Comparison of ENCODE assay signal across 9 mouse cellular contexts in the genomic region with DNA sequence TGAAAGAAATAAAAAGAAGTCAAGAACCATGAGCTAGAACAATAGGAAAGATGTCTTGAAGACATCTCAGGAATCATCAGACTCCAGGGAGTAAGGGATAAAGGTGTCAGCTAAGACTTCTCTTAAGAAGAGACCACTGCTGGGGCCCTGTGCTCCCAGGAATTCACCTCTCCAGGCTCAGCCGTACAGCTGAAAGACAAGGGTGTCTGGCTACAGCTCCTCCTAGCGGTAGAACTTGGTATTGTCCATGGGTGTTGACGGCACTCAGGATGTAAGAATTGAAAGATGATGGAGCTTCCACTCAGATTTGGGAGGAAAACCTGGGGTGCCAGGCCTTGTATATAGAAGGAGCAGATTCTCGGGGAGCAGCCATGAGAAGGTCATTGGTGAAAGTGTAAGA. TPM values are rescaled to one million over a fixed set of nuclear protein-coding genes. Genes with fewer than 3 reads are reported as not detected.
DNase-seq lines count a peak whose midpoint lies in the region; ATAC-seq and TF ChIP-seq lines count a peak whose summit lies in the region.
"Had no signal": no experiment of that assay in that cellular context is flagged by ENCODE, and none has a peak within 500 bp of the region (broad histone marks: within the 10 kb centered on the region; RNA-seq: fewer than 3 reads in every experiment).

No protein-coding gene starts in this region.

- no peak overlapping the region for H3K9ac ChIP-seq in CH12.LX (ENCODE audit: insufficient read depth, low read depth)
- no peak overlapping the region for H3K9ac ChIP-seq in lung, postnatal 0 days (replicated peaks; ENCODE audit: low read depth)
- H3K9ac ChIP-seq: hindbrain, embryonic 15.5 days had no signal

- no peaks in the 10 kb centered on the region for H3K9me3 ChIP-seq in CH12.LX (replicated peaks; ENCODE audit: low read length)
- H3K9me3 ChIP-seq in lung, postnatal 0 days (ENCODE audit: low read length), result no peaks in the 10 kb centered on the region
- H3K9me3 ChIP-seq: hindbrain, embryonic 15.5 days had no signal

- no peaks in the 10 kb centered on the region for H3K36me3 ChIP-seq in CH12.LX (replicated peaks in 1 of 2; ENCODE audit: control insufficient read depth in 1 of 2, insufficient read depth in 1 of 2, low read length in 1 of 2)
- no peaks in the 10 kb centered on the region for H3K36me3 ChIP-seq in lung, postnatal 0 days (ENCODE audit: insufficient read depth, low read length)
- H3K36me3 ChIP-seq: hindbrain, embryonic 15.5 days had no signal

- 3% methylated on average over 4 of the region's 4 CpGs for WGBS in lung, postnatal 0 days

- 0 out of 2 replicates have a peak, but pooled peaks have one; percentile 30 for ATAC-seq in lung, postnatal 0 days

- TF ChIP-seq POLR2A in CH12.LX (IDR thresholded peaks at IDR 0.05; ENCODE audit: low read depth, low read length), result no peak
- TF ChIP-seq POLR2A in brain, embryonic 14.5 days (IDR thresholded peaks at IDR 0.05; ENCODE audit: borderline replicate concordance, extremely low read depth, insufficient read depth, insufficient read length, poor library complexity, severe bottlenecking), result no peak

- no peak overlapping the region for H3K4me3 ChIP-seq in CH12.LX (replicated peaks in 1 of 3; ENCODE audit: low read depth in 2 of 3, low read length in 2 of 3, poor library complexity in 1 of 3)
- H3K4me3 ChIP-seq in lung, postnatal 0 days (ENCODE audit: low read depth, low read length), result no peak overlapping the region
- H3K4me3 ChIP-seq: hindbrain, embryonic 15.5 days had no signal

- H3K4me2 ChIP-seq in CH12.LX (ENCODE audit: insufficient read depth, low read depth, poor library complexity, severe bottlenecking), result no peak overlapping the region
- no peak overlapping the region for H3K4me2 ChIP-seq in lung, postnatal 0 days (replicated peaks; ENCODE audit: low read depth, low read length)
- H3K4me2 ChIP-seq: hindbrain, embryonic 15.5 days had no signal

- in situ Hi-C loops in CH12.LX (cut with MboI; ENCODE audit: low pct_ligation_motif_present, low pct_unique_long_range_greater_than_20kb, low sequenced_read_pairs), result no loop called here

- no peak overlapping the region for H3K27ac ChIP-seq in CH12.LX (ENCODE audit: insufficient read depth, low read depth)
- no peak overlapping the region for H3K27ac ChIP-seq in lung, postnatal 0 days (ENCODE audit: low read length)
- H3K27ac ChIP-seq: hindbrain, embryonic 15.5 days had no signal

- no peaks in the 10 kb centered on the region for H3K79me2 ChIP-seq in CH12.LX (replicated peaks; ENCODE audit: control insufficient read depth, extremely low read depth, insufficient read depth, poor library complexity, severe bottlenecking)

- TF ChIP-seq EP300 in CH12.LX (IDR thresholded peaks at IDR 0.05; ENCODE audit: low read length), result no peak
- TF ChIP-seq EP300 in lung, postnatal 0 days (IDR thresholded peaks at IDR 0.05), result no peak

- dilution Hi-C loops in CH12.LX (cut with MboI; ENCODE audit: extremely low pct_ligation_motif_present, extremely low pct_unique_long_range_greater_than_20kb, low sequenced_read_pairs), result no loop called here

- peaks cover 0 to 8% of the 10 kb centered on the region in 2 experiments; a peak in 1 of 4 replicates for H3K4me1 ChIP-seq in CH12.LX (ENCODE audit: control insufficient read depth in 1 of 2, insufficient read depth in 2 of 2)
- no peaks in the 10 kb centered on the region for H3K4me1 ChIP-seq in lung, postnatal 0 days (ENCODE audit: insufficient read depth, low read depth, low read length)
- H3K4me1 ChIP-seq: hindbrain, embryonic 15.5 days had no signal

- TF ChIP-seq CTCF in CH12.LX (conservative IDR thresholded peaks at IDR 0.05 in 1 of 2, IDR thresholded peaks at IDR 0.05 in 1 of 2; ENCODE audit: low read depth in 2 of 2, low read length in 2 of 2), result peak; percentile 89 to 99
- peak; percentile 90 for TF ChIP-seq CTCF in brain, embryonic 14.5 days (IDR thresholded peaks at IDR 0.05; ENCODE audit: borderline replicate concordance, extremely low read depth, insufficient read depth, insufficient read length)
- TF ChIP-seq CTCF in lung, postnatal 0 days (IDR thresholded peaks at IDR 0.05), result peak; percentile 96

- peaks cover 14% of the 10 kb centered on the region for H3K27me3 ChIP-seq in CH12.LX (replicated peaks)
- no peaks in the 10 kb centered on the region for H3K27me3 ChIP-seq in lung, postnatal 0 days (replicated peaks; ENCODE audit: insufficient read depth, low read length)
- H3K27me3 ChIP-seq: hindbrain, embryonic 15.5 days had no signal

- DNase-seq in 416B (ENCODE audit: low read depth), result peak; percentile 66
- DNase-seq in CH12.LX (ENCODE audit: extremely low read depth), result peak; percentile 77
- peak; percentile 76 for DNase-seq in brain, embryonic 14.5 days (ENCODE audit: low read depth)
- DNase-seq in forelimb bud, embryonic 11.5 days (ENCODE audit: low read depth, low spot score), result peak; percentile 83
- DNase-seq in kidney, postnatal 25 days, result peak; percentile 70 to 90
- DNase-seq in lung, postnatal 0 days (ENCODE audit: low spot score), result peak; percentile 36
- peak; percentile 81 for DNase-seq in right cerebral cortex, postnatal 4 days
- peak; percentile 43 to 83 for DNase-seq in urinary bladder, postnatal 4 days (ENCODE audit: low spot score in 2 of 2)

- peak; percentile 60 for TF ChIP-seq RAD21 in CH12.LX (IDR thresholded peaks at IDR 0.05; ENCODE audit: low read depth, low read length)

TF ChIP-seq in CH12.LX, 34 proteins besides CTCF, POLR2A, EP300 and RAD21:
- 0 out of 2 replicates have a peak, but pooled peaks have one; percentile 18 for TF ChIP-seq TCF12 (IDR thresholded peaks at IDR 0.05; ENCODE audit: low read depth, low read length)
- no peak for TF ChIP-seq IRF4 (IDR thresholded peaks at IDR 0.05; ENCODE audit: low read depth, low read length)
- TF ChIP-seq ZKSCAN1 (IDR thresholded peaks at IDR 0.05; ENCODE audit: borderline replicate concordance, low read depth, low read length), result no peak
- peak; percentile 87 for TF ChIP-seq SMC3 (IDR thresholded peaks at IDR 0.05; ENCODE audit: low read depth, low read length)
TF ChIP-seq in CH12.LX: peak in this region for 2.

RNA-seq across cellular contexts. Expression of a gene that starts 7.9 kb away (rescaled TPM):
- total RNA-seq in CH12.LX (2012; rRNA removed) (39.2 and 46.6 TPM in 2 replicates), CH12.LX (2014; rRNA removed) (19.9 and 23.2 TPM in 2 replicates)
- polyA plus RNA-seq in CH12.LX (2012; ENCODE audit: insufficient read length, low read depth), result 66.8 and 74.5 TPM in 2 replicates
- 0.04 TPM in 1 of 2 replicates, not detected in the other for polyA plus RNA-seq in brain, embryonic 14.5 days (2012; rRNA removed)
- polyA plus RNA-seq in lung, postnatal 0 days (2015; fragmentation: Nextera tagmentation; extraction: Ambion mirVana), result 0.25 and 0.29 TPM in 2 replicates

RNA-seq across cellular contexts. Expression of a gene that starts 14.5 kb away (rescaled TPM):
- total RNA-seq in CH12.LX (2012; rRNA removed) (0.50 and 1.2 TPM in 2 replicates), CH12.LX (2014; rRNA removed) (0.20 and 0.22 TPM in 2 replicates)
- 0.35 and 0.46 TPM in 2 replicates for polyA plus RNA-seq in CH12.LX (2012; ENCODE audit: insufficient read length, low read depth)
- 14.0 and 16.9 TPM in 2 replicates for polyA plus RNA-seq in brain, embryonic 14.5 days (2012; rRNA removed)
- polyA plus RNA-seq in lung, postnatal 0 days (2015; fragmentation: Nextera tagmentation; extraction: Ambion mirVana), result 20.8 and 21.4 TPM in 2 replicates

RNA-seq across cellular contexts. Expression of a gene that starts 41.9 kb away (rescaled TPM):
- 0.08 TPM in 1 of 2 replicates, not detected in the other for total RNA-seq in CH12.LX (2012; rRNA removed)
- total RNA-seq in CH12.LX (2014; rRNA removed), result not detected in 2 replicates
- polyA plus RNA-seq in CH12.LX (2012; ENCODE audit: insufficient read length, low read depth), result 0.06 TPM in 1 of 2 replicates, not detected in the other
- 1.5 and 1.7 TPM in 2 replicates for polyA plus RNA-seq in brain, embryonic 14.5 days (2012; rRNA removed)
- 0.02 and 0.12 TPM in 2 replicates for polyA plus RNA-seq in lung, postnatal 0 days (2015; fragmentation: Nextera tagmentation; extraction: Ambion mirVana)

RNA-seq across cellular contexts. Expression of a gene that starts 43.7 kb away (rescaled TPM):
- total RNA-seq in CH12.LX (2012; rRNA removed), result 0.92 and 1.6 TPM in 2 replicates
- 0.36 and 0.55 TPM in 2 replicates for total RNA-seq in CH12.LX (2014; rRNA removed)
- polyA plus RNA-seq in CH12.LX (2012; ENCODE audit: insufficient read length, low read depth), result 0.47 and 0.53 TPM in 2 replicates
- polyA plus RNA-seq in brain, embryonic 14.5 days (2012; rRNA removed), result 1.4 and 3.8 TPM in 2 replicates
- 4.1 and 4.2 TPM in 2 replicates for polyA plus RNA-seq in lung, postnatal 0 days (2015; fragmentation: Nextera tagmentation; extraction: Ambion mirVana)

RNA-seq across cellular contexts. Expression of a gene that starts 46.8 kb away (rescaled TPM):
- total RNA-seq in CH12.LX (2012; rRNA removed) (48.6 and 51.7 TPM in 2 replicates), CH12.LX (2014; rRNA removed) (24.8 and 26.4 TPM in 2 replicates)
- polyA plus RNA-seq in CH12.LX (2012; ENCODE audit: insufficient read length, low read depth), result 55.7 and 58.5 TPM in 2 replicates
- 51.3 and 63.9 TPM in 2 replicates for polyA plus RNA-seq in brain, embryonic 14.5 days (2012; rRNA removed)
- polyA plus RNA-seq in lung, postnatal 0 days (2015; fragmentation: Nextera tagmentation; extraction: Ambion mirVana), result 9.7 and 9.8 TPM in 2 replicates

Comparison
In these comparisons a context has a peak if more than half of its experiments do, and no peak if none do; other contexts are left out.
1. RNA of a gene that starts 7.9 kb away (polyA plus RNA-seq): 66.8 to 74.5 TPM in CH12.LX; 0.25 to 0.29 TPM in lung, postnatal 0 days and 0.04 TPM in brain, embryonic 14.5 days; every median in the first group is over 10 times any median in the second.
2. RNA of a gene that starts 14.5 kb away (polyA plus RNA-seq): 20.8 to 21.4 TPM in lung, postnatal 0 days and 14.0 to 16.9 TPM in brain, embryonic 14.5 days; 0.35 to 0.46 TPM in CH12.LX; every median in the first group is over 10 times any median in the second.
3. Peak in every context shown above with its lines, with median percentiles within 50 percentile points of each other: DNase-seq and CTCF ChIP-seq.